In the genomic region with DNA sequence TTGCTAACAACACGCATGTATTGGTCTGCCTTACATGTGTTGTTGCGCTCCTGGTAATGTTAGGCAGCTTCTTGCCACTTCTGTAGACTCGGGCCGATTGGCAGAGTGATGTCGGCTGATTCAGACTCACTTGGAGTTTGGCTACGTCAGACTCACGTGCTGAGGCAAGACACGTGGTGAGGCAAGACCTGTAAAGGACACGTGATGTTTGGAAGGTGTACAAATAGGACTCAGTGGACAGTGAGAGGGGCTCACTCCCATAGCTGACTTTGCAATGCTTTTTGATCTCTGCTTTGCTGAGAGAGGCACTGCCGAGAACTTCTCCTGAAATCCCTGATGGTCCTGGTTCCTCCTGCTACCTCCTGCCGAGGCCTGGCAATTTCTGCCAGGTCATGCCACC, we compare ENCODE assay signal across 1 mouse cellular context.
TF ChIP-seq lines count a peak whose summit lies in the region.

No protein-coding gene starts in this region.

TF ChIP-seq in CH12.LX, 34 proteins besides CTCF, POLR2A, EP300 and RAD21 (continued from another document):
- peak; percentile 16; the same call in 1 of the 2 replicates for TF ChIP-seq BHLHE40 (IDR thresholded peaks at IDR 0.05; ENCODE audit: low read depth, low read length)
- no peak for TF ChIP-seq NELFE (IDR thresholded peaks at IDR 0.05; ENCODE audit: low read depth, low read length)
